Mouse (Mus musculus) G1E (cell line): ENCODE results near the gene Rnf126.

Experiments used
- CTCF ChIP-seq: IDR thresholded peaks from 2 replicates; pipeline ENCODE4 v1.5.1; 2012; ENCODE audit warnings: low read depth, low read length, inconsistent platforms, mixed read lengths
- POLR2AphosphoS5 ChIP-seq: IDR thresholded peaks from 2 replicates; pipeline ENCODE4 v1.6.1; 2012; ENCODE audit warnings: low read depth, low read length, inconsistent platforms; ENCODE audit not compliant: insufficient replicate concordance
- TAL1 ChIP-seq: conservative IDR thresholded peaks from 2 replicates; pipeline ENCODE4 v1.6.1; 2012; ENCODE audit warnings: low read depth, low read length, inconsistent platforms, mixed read lengths

DNA sequence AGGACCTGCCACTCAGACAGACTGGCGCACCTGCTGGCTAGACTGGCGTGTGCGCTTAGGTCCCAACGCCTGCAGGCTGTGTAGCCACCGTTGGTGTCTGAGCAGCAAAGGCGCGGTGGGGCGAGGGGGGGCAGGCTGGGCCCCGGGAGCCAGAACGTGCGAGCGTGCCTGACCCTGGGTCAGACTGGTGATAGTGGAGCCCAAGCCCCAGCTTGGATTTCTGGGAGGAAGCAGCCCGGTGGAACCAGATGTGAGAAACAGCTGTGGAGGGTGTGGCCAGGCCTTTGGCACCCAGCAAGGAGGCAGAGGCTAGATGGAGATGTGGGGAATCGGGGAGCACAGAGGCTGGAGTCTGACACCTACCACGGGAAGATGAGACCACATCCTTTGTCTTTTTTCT, 30.6 kb upstream of the Rnf126 start:
- TF ChIP-seq CTCF = no peak
- no peak for TF ChIP-seq TAL1
- TF ChIP-seq POLR2AphosphoS5 = no peak
